Mouse (Mus musculus): ENCODE data around the gene Cxcl5.
"Not testable (repeated sequence)": the region's sequence is repeated elsewhere in the genome, so short reads cannot be mapped to it uniquely, and the experiment has no call there.

The Cxcl5 gene

DNA sequence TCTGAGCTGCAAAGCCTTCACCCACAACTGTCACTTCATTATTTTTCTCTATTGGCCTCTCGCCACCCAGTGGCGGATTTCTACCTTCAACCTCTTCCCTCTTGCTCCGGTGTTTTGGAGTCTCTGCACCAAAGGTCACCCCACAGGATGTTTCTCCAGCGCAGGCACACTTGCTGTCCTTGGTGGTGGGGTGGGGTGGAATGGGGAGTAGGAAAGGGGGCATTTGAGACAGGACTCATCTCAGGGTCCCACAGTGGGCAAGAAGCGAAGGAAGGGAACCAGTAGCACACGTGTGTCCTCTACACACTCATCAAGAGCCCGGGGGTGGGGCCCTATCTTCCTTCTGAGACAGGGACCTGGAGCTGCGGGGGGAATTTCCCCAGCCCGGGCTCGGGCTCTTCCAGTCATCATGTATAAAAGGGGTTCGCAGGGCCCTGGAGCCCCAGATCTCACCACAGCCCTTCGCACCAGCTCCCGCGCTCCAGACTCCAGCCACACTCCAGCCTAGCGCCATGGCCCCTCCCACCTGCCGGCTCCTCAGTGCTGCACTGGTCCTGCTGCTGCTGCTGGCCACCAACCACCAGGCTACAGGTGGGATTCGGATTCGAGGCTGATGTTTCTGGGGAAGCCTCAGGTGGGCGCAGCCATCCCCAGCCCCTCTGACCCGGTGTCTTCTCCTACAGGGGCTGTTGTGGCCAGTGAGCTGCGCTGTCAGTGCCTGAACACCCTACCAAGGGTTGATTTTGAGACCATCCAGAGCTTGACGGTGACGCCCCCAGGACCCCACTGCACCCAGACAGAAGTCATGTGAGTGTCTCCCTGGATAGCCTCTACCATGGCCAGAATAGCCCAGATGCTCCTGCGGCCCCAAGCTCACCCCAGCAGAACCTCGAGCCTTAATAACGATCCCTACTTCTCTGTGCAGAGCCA lies 26.8 kb downstream of the Cxcl5 start, which contains the start of gene Cxcl3:
Gene Cxcl3 (plus strand): TSS at position 445 of the 930 bp plus-strand sequence.
- DNase-seq (ENCODE audit: low spot score) = peak; percentile 23

DNA sequence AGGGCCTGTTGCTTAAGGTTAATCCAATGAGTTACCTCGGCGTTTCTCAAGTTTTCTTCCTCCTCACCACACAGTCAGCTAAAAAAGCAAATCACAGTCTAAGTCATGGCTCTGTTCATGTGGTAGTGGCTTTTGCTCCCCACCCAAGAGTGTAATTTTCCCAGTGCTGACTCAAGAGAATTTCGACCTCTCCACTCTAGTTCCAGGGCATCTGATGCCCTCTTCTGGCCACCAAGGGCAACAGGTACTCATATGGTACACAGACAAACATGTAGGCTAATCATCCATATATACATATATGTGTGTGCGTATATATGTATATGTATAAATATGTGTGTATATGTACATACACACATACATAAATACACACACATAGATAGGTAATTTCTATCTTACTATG lies 29.0 kb downstream of the Cxcl5 start:
- DNase-seq (ENCODE audit: low spot score) = no peak

DNA sequence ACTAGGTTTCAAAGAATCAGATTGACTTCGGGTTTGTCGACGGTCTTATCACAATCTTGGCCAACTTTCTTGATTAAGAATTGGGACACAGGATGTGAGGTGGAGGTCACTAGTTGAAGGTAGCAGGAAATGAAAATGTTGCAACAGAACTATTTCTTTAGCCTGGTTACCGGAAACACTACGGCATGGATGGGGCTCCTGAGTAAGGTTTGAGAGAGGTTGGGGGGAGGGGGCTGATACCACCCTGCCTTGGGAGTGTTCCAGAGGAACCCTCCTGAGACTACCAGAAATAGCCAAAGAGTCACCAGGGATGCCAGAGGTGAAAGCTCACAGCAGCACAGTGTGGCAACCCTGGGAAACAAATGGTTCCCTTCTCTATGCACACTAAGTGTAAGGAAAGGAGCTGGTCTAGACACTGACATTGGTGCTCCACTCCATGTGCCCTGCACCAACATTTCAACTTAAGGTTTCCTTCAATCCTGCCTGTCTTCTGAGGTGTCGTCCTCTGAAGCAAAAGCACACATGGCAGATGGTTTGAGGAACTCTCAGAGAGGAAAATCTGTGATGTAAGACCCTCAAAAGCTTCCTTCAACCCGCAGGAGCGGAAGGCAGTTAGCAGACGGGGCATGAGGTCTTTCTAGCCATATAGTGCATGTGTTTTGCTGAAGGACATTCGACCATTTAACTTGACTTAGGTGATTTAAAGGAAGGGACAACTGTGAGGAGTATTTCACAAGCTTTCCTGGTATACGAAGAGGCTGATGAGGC lies 30.3 kb downstream of the Cxcl5 start:
- no peak for DNase-seq (ENCODE audit: low spot score)

DNA sequence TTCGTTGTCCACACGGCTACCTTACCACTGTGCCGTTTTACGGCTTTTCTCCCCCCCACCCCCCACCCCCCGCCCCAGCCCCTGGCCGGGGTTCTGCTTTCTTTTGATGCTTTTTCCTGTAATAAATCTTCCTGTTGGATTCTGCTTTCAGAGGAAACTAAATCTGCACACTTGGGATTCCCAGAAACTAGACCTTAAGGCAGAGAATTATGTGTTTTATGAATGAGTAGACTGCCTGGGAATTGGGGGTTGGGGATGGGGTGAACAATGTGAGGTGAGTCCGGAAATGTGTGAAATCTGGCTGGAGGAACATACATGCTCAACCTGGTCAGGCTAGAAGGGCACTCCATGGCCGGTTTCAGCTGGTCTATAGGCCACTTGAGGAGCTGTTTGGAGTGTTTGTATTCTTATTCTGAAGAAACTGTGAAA lies 30.9 kb downstream of the Cxcl5 start:
- DNase-seq (ENCODE audit: low spot score) = no peak

DNA sequence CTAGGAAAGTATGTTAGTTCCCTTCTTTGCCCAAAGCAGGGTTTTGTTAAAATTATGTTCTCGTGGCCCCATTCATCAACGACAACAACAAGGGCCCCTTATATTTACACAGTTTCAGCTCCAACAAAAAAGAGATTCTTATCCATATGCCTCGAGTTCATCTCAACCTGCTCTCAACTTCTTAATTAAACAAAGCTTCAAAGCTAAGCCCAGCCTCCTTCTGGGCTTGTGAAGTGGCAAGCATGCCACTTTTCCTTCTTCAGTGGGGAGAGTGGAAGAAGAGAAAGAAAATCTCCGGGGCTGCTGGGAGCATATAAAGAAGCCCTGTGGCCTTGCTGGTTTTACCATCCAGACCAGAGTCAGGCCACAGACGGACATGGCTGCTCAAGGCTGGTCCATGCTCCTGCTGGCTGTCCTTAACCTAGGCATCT lies 35.0 kb downstream of the Cxcl5 start, which contains the start of gene Cxcl15:
Gene Cxcl15 (plus strand): TSS at position 340 of the 431 bp plus-strand sequence.
- DNase-seq (ENCODE audit: low spot score) = no peak

DNA sequence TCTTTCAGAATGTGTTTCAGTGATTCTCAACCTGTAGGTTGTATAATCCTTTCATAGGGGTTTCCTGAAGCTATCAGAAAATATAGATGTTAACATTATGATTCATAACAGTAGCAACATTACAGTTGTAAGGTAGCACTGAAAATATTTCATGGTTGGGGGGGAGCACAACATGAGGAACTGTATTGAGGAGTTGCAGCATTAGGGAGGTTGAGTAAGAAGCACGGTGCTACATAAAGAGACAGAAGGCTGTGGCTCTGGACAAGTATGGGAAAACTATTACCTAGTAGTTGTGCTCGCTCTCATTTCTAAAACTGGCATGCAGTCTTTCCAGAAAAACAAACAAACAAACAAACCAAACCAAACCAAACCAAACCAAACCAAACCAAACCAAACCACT lies 36.2 kb downstream of the Cxcl5 start:
- DNase-seq (ENCODE audit: low spot score) = not testable (repeated sequence)

DNA sequence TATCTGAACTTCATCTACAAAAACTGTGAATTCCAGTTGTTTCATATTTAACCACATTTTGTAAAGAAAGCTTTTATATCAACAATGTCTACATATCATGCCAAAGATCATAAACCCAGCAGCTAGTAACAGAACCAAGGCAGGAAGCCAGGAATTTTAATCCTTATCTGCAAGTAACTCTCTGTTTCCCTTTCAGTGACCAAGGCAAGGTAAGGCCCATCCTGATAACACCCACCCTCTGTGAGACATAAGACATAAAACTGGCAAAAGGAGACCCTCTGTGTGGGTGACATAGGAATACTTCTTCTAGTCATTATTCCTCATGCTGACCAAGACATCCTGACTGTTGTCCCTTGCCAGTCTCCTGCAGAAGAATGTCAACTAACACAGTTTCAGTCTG lies 45.4 kb downstream of the Cxcl5 start:
- DNase-seq (ENCODE audit: low spot score) = no peak

DNA sequence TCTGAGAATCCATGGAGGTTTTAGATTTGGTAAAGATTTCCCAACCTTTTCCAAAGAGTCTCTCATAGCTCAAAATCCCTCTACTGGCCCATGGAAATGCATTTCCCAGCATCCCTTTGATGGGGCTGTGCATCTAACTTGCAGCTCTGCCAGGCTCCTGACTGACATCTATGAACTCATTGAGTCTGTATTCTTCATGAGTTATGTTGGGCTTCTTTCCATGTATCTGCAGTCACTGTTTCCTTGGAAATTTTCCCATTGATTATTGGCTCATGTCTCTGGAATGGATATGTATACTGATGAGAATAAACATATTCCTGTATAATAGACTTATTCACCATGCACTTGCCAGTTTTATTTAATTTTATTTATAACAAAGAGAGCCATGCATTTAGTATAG lies 46.9 kb downstream of the Cxcl5 start:
- no peak for DNase-seq (ENCODE audit: low spot score)

DNA sequence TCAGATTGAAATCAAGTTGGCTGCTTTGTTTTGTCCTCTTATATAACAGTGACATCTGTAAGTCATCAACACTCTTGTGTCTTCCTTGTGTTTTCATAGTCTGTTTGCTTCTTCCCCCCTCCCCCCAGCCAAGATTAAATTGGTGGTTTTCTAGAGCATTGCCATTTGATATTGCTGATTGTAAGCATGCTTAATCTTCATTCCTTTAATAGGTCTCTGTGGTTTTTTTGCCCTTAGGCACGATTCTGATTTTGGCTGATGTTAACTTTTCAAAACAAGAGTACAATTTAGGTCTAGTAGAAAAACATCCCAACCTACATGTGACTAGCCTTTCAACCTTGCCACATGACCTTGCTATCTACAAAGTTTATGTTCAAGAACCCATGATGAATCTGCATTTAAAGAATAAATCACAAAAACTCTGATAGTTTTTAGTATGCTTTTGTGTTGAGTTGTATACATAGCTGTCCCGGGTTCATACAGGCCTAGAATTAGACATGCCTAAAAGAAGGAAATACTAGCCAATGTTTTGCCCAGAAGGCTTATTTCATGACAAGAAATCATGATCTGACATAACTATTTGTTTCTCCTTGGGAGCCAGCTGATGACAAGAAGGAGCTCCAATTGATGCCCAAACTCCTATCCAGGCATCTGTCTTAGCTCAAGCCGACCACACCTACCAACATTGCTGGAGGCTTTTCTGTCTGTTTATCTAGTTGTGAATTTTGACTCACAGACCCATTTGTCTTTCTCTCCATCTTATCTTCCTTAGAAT lies 48.2 kb downstream of the Cxcl5 start:
- no peak for DNase-seq (ENCODE audit: low spot score)
